Mouse (Mus musculus) hindlimb bud, embryonic 11.5 days (tissue): Measurements from ENCODE around the gene Tlnrd1.

Experiments used
- DNase-seq: peaks from one replicate; pipeline ENCODE4 v3.0.0-alpha.2; 2012; ENCODE audit warnings: low read depth, low spot score; ENCODE audit errors: extremely low spot score

Tlnrd1 gene

DNA sequence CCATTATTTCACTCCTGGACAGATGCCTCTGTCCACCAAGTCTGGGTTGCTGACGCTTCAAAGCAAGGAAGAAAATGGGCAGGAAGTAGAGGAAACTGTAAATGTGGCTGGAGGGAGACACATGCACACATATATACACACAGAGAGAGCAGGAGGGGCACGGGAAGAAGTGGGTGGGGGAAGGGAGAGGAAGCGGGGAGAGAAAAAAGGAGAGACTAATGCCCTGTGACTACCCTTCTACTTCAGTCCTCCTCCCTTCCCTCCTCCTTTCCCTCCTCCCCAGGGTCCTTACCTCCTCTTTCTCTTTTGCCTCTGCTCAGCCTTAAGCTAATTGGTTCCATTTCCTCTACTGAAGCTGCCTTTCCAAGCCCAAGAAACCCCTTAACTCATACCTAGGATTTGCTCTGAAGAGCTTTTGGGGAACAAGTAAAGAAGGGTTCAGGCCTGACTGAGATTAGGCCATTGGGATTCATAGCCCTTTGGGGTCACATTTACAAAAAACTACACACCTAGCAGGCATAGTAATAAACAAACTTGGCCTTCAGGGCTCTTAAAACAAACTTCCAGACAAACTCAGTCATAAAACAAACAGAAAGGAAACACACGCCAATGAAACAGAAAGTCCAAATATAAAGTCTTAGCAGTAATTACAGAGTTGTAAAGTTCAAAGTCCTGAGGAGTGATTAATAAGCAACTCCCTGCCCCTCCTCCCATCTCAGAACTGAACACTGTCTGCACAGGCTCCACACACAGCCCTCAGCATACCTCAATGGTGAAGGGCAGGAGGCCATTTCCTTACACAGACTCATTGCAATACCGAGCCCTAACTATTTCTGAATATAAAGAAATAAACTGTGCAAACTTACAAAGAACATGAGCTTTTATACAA, 36.7 kb downstream of the Tlnrd1 start:
- DNase-seq: peak; percentile 66

DNA sequence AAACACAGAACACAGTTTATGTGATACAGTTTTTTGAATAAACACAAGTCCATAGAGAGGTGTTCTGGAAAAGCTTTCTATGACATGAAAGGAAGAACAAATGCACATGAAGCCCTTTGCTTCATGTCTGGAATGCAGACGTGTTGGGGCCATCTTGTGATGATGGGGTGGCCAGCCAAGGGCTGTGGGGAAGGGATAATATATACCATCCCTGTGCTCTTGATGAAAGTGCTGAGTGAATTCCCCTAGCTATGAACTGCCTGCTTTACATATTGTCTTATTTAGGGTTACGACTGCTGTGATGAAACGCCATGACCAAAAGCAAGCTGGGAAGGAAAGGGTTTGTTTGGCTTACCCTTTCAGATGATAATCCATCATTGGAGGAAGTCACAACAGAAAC, 39.3 kb downstream of the Tlnrd1 start:
- no peak for DNase-seq

DNA sequence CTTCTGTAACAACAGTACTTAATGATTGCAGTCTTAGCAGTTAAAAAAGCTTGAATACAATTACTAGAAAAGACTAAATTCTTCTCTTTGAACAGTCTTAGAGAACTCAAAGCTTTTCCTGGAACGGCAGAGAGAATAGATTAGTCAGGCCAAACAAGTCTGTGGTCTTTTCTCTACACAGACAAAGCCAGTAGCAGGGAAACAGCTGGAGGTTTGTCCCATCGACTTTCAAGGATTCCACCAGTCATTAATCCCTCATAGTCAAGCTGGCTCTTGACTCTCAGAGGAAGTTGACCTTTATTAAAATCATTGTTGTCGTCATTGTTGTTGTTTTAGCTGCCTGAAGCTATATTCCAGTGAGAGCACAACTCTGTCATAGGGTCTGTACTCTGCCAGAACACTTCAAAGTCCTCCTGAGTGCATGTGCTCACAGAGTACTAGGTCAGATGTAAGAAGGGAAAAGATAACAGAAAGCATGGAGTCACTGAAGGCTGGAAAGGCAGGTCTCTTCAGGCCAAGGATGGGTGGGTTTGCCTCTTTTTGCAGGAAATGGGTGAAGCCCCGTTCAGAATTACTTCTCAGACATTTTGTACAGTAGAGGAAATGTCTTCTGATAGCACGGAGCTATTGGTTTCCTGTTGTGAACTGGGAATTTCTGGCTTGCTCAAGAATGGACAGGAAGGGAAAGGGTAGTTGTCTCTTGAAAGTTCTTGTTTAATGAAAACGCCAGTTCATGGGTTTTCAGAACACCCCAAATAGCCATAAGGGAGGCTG, 41.4 kb downstream of the Tlnrd1 start:
- DNase-seq: no peak

DNA sequence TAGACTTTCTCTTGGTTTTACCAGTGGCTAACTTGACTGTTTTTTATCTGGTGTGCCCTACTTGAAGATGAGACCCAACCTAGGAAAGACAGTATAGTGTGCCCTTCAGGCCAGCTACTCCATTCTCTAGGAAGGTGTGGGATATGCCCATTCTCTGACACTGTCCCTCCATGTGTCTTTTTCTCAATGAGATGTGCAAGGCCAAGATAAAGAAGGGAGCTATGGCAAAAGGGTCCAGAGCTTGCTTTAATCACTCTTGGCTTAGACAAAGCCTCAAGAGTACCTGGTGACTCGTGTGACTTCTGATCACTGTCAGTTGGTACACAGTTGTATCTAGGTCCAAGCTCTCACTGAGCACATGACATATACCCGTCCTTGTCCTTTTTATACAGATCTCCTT, 44.0 kb downstream of the Tlnrd1 start:
- DNase-seq: no peak

DNA sequence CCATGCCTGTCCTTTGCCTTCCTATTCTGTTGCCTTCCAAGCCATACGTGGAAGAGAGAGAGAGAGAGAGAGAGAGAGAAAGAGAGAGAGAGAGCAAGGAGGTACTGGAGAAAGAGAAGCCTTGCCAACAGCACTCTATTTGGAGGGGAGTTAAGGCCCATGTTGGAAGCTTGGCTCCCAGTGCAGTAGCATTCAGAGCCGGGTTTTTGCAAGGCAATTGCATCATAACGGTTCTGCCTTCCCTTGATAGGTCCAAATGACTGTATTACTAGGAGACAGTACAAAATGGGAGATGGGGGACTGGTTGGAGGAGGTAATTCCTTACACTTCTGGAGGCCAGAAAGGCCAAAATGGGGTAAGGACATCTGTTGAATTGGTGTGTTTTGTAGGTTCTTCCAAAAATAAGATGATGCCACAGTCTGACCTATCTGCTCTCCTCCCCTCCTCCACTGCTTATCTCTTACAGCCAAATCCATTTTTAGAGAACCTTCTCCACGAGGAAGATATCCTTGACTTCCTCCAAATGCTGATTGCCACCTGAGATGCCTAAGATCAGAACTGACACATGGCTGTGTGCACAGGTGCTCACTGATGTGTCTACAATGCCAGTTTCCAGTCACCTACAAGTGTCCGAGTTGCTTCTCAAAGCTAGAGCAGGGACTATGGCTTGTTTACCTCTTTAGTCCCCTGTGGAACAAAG, 45.4 kb downstream of the Tlnrd1 start:
- no peak for DNase-seq
